Mouse (Mus musculus): ENCODE results near the gene Gpc6.

GRCm38 (mm10) chr14:117891426-117891825 is 966.3 kb downstream of the Gpc6 start:
- TF ChIP-seq CTCF (IDR thresholded peaks at IDR 0.05; ENCODE audit: low read depth) = no peak
- TF ChIP-seq EP300 (IDR thresholded peaks at IDR 0.05; ENCODE audit: low read depth) = no peak

All from heart, postnatal 0 days (tissue).